Mouse (Mus musculus): ENCODE measurements around the gene 4931428L18Rik. TPM values are rescaled to one million over a fixed set of nuclear protein-coding genes. Genes with fewer than 3 reads are reported as not detected.

4931428L18Rik gene
- total RNA-seq, 2 experiments from 2014 or later, result not detected

- intact Hi-C loops (cut with DNase I), result loop anchor here (5.0 to 10.0 kb wide), 2 partner anchors 77 to 144 kb away; partner anchors contain the start of gene Phf3
- peak; percentile 65 for DNase-seq
Measured at GRCm38 (mm10) chr1:30948950-30949639, 273.4 kb downstream of the 4931428L18Rik start.

GRCm38 (mm10) chr1:30948361-30948949, 274.0 kb downstream of the 4931428L18Rik start:
- peak; percentile 25 for DNase-seq
- intact Hi-C loops (cut with DNase I), result loop anchor here (5.0 to 10.0 kb wide), 2 partner anchors 76 to 144 kb away; partner anchors contain the start of gene Phf3

Other genes starting within 250 kb of the 4931428L18Rik start
- gene AC153137.1, start 244.7 kb downstream of the 4931428L18Rik start, total RNA-seq (2021), result not detected
- gene Lgsn, start 46.3 kb downstream of the 4931428L18Rik start, total RNA-seq (2021), result not detected
- gene Pih1d3, start 154 bp upstream of the 4931428L18Rik start, total RNA-seq (2021), result not detected

All from left cerebral cortex, postnatal 4 days (tissue).